Mouse (Mus musculus) G1E (cell line): ENCODE results near the gene Suz12.

Experiments
- CTCF ChIP-seq: IDR thresholded peaks from 2 replicates; pipeline ENCODE4 v1.5.1; 2012; ENCODE audit warnings: low read depth, low read length, inconsistent platforms, mixed read lengths
- GATA1 ChIP-seq: IDR thresholded peaks from 2 replicates; pipeline ENCODE4 v1.6.1; 2012; ENCODE audit warnings: borderline replicate concordance, low read length, inconsistent platforms, mixed read lengths
- POLR2AphosphoS5 ChIP-seq: IDR thresholded peaks from 2 replicates; pipeline ENCODE4 v1.6.1; 2012; ENCODE audit warnings: low read depth, low read length, inconsistent platforms; ENCODE audit not compliant: insufficient replicate concordance

- TF ChIP-seq POLR2AphosphoS5 (no peak), CTCF (no peak), GATA1 (no peak)
These were observed 27.0 kb upstream of the Suz12 start for GRCm38 (mm10) chr11:79965896-79966295.
